Mouse (Mus musculus) liver, embryonic 16.5 days (tissue): ENCODE measurements around the gene Cdh13. TPM values are rescaled to one million over a fixed set of nuclear protein-coding genes. Genes with fewer than 3 reads are reported as not detected.
A peak's percentile ranks its signal among the peaks of the same experiment; 100 is the strongest.
"Not testable (repeated sequence)": the region's sequence is repeated elsewhere in the genome, so short reads cannot be mapped to it uniquely, and the experiment has no call there.

ENCODE experiments used
- ATAC-seq: fragments of 200-750 bp; cut with Nextera tagmentation; 2 replicates; pipeline ENCODE4 v1.8.0; 2017; ENCODE audit warnings: low read depth, mild to moderate bottlenecking, moderate number of reproducible peaks, moderate library complexity
- H3K27ac ChIP-seq: fragments of 300-500 bp; sonication (generic); 2 replicates; pipeline ENCODE4 v1.5.1; 2014; ENCODE audit warnings: mild to moderate bottlenecking, low read length
- H3K27me3 ChIP-seq: fragments of 300-500 bp; sonication (generic); 2 replicates; pipeline ENCODE4 v1.6.1; 2014; ENCODE audit warnings: low read depth, low read length, mixed read lengths; ENCODE audit not compliant: control insufficient read depth, insufficient read depth
- H3K36me3 ChIP-seq: fragments of 300-500 bp; sonication (generic); 2 replicates; pipeline ENCODE4 v1.6.1; 2014; ENCODE audit warnings: mild to moderate bottlenecking; ENCODE audit not compliant: control insufficient read depth, insufficient read depth
- H3K4me1 ChIP-seq: fragments of 300-500 bp; sonication (generic); 2 replicates; pipeline ENCODE4 v1.6.1; 2014; ENCODE audit warnings: low read depth, low read length, mixed read lengths; ENCODE audit not compliant: control insufficient read depth
- H3K4me2 ChIP-seq: fragments of 300-500 bp; sonication (generic); 2 replicates; pipeline ENCODE4 v1.6.1; 2014; ENCODE audit warnings: low read depth, low read length, mixed read lengths
- H3K4me3 ChIP-seq: fragments of 300-500 bp; sonication (generic); 2 replicates; pipeline ENCODE4 v1.5.1; 2014; ENCODE audit warnings: low read depth, mild to moderate bottlenecking, low read length
- H3K9ac ChIP-seq: fragments of 300-500 bp; sonication (generic); 2 replicates; pipeline ENCODE4 v1.6.1; 2014; ENCODE audit warnings: low read depth, low read length
- H3K9me3 ChIP-seq: fragments of 300-500 bp; sonication (generic); replicated peaks from 2 replicates; pipeline ENCODE4 v1.6.1; 2016; ENCODE audit warnings: low read length; ENCODE audit not compliant: control insufficient read depth
- WGBS: fragments of 180-500 bp; shearing (Covaris S2); extraction: QIAGEN DNeasy Blood & Tissue Kit; methylation state at CpG from one replicate; pipeline ENCODE4 v1.1.7; 2014; ENCODE audit not compliant: insufficient replicate concordance; 5-methylcytosine and 5-hydroxymethylcytosine counted together
- polyA plus RNA-seq: library from polyadenylated mRNA; unstranded; fragments of >200 nt; fragmentation: Nextera tagmentation; extraction: Ambion mirVana; gene quantifications from 2 replicates; pipeline ENCODE4 v1.2.1, GENCODE M21; 2015

Gene Cdh13
- polyA plus RNA-seq, 1 experiment from 2014 or later, result 1.0 TPM

- Histone ChIP-seq H3K9ac (no peak overlapping the region), H3K4me2 (no peak overlapping the region), H3K9me3 (no peaks in the 10 kb centered on the region), H3K4me1 (peaks cover 13% of the 10 kb centered on the region), H3K36me3 (peaks cover 22% of the 10 kb centered on the region), H3K27me3 (no peaks in the 10 kb centered on the region), H3K4me3 (no peak overlapping the region), H3K27ac (no peak overlapping the region)
- WGBS, result 88% methylated on average over 19 of the region's 19 CpGs
- no peak for ATAC-seq
Measured at GRCm38 (mm10) chr8:119351647-119352046, 1068.1 kb downstream of the Cdh13 start.

- peak; percentile 52 for ATAC-seq
- no peak overlapping the region for H3K4me2 ChIP-seq
- no peak overlapping the region for H3K27ac ChIP-seq
- no peak overlapping the region for H3K9ac ChIP-seq
- WGBS, result 28% methylated on average over 10 of the region's 10 CpGs
- peaks cover 13% of the 10 kb centered on the region for H3K36me3 ChIP-seq
- peaks cover 13% of the 10 kb centered on the region for H3K4me1 ChIP-seq
- H3K9me3 ChIP-seq, result no peaks in the 10 kb centered on the region
- no peak overlapping the region for H3K4me3 ChIP-seq
- H3K27me3 ChIP-seq, result no peaks in the 10 kb centered on the region
Measured at GRCm38 (mm10) chr8:119352977-119353658, 1069.6 kb downstream of the Cdh13 start.

GRCm38 (mm10) chr8:119353659-119354023 is 1070.1 kb downstream of the Cdh13 start:
- Histone ChIP-seq H3K4me3 (no peak overlapping the region), H3K27me3 (no peaks in the 10 kb centered on the region), H3K9me3 (no peaks in the 10 kb centered on the region), H3K36me3 (peaks cover 8% of the 10 kb centered on the region), H3K27ac (no peak overlapping the region), H3K4me2 (no peak overlapping the region), H3K9ac (no peak overlapping the region), H3K4me1 (peaks cover 13% of the 10 kb centered on the region)
- peak; percentile 41; the same call in 1 of the 2 replicates for ATAC-seq
- 30% methylated on average over 6 of the region's 6 CpGs for WGBS

GRCm38 (mm10) chr8:119356631-119357030 is 1073.1 kb downstream of the Cdh13 start:
- H3K4me3 ChIP-seq, H3K27me3 ChIP-seq, H3K9me3 ChIP-seq, H3K4me2 ChIP-seq, H3K27ac ChIP-seq, H3K36me3 ChIP-seq, H3K9ac ChIP-seq, ATAC-seq: not testable (repeated sequence)
- 40% methylated on average over 5 of the region's 5 CpGs for WGBS
- peaks cover 13% of the 10 kb centered on the region for H3K4me1 ChIP-seq

GRCm38 (mm10) chr8:119358175-119358574 is 1074.6 kb downstream of the Cdh13 start:
- H3K4me2 ChIP-seq, result no peak overlapping the region
- no peaks in the 10 kb centered on the region for H3K27me3 ChIP-seq
- ATAC-seq, result no peak
- peaks cover 7% of the 10 kb centered on the region for H3K4me1 ChIP-seq
- no peaks in the 10 kb centered on the region for H3K36me3 ChIP-seq
- no peak overlapping the region for H3K9ac ChIP-seq
- no peak overlapping the region for H3K4me3 ChIP-seq
- H3K27ac ChIP-seq, result no peak overlapping the region
- no peaks in the 10 kb centered on the region for H3K9me3 ChIP-seq
- WGBS, result 57% methylated on average over 7 of the region's 7 CpGs

- no peaks in the 10 kb centered on the region for H3K36me3 ChIP-seq
- ATAC-seq, result 0 out of 2 replicates have a peak, but pooled peaks have one; percentile 32
Measured at GRCm38 (mm10) chr8:119358836-119359235, 1075.3 kb downstream of the Cdh13 start.

GRCm38 (mm10) chr8:119360686-119361295 is 1077.3 kb downstream of the Cdh13 start:
- H3K4me1 ChIP-seq, result no peaks in the 10 kb centered on the region

More at GRCm38 (mm10) chr8:119358836-119359235, 1075.3 kb downstream of the Cdh13 start:
- Histone ChIP-seq H3K9ac (no peak overlapping the region), H3K27me3 (no peaks in the 10 kb centered on the region), H3K4me1 (peaks cover under 1% of the 10 kb centered on the region), H3K27ac (no peak overlapping the region), H3K9me3 (no peaks in the 10 kb centered on the region), H3K4me2 (no peak overlapping the region), H3K4me3 (no peak overlapping the region)
- 31% methylated on average over 14 of the region's 14 CpGs for WGBS

More at GRCm38 (mm10) chr8:119360686-119361295, 1077.3 kb downstream of the Cdh13 start:
- Histone ChIP-seq H3K27me3 (no peaks in the 10 kb centered on the region), H3K9ac (no peak overlapping the region), H3K27ac (no peak overlapping the region), H3K4me2 (no peak overlapping the region), H3K4me3 (no peak overlapping the region), H3K9me3 (no peaks in the 10 kb centered on the region), H3K36me3 (no peaks in the 10 kb centered on the region)
- WGBS, result 50% methylated on average over 8 of the region's 8 CpGs
- no peak for ATAC-seq
